Mouse (Mus musculus) stomach, postnatal 0 days (tissue): ENCODE data around the gene Irf6.

ENCODE experiments used
- CTCF ChIP-seq: IDR thresholded peaks from 2 replicates; pipeline ENCODE4 v1.5.1; 2016; ENCODE audit warnings: antibody characterized with exemption, low read depth, mild to moderate bottlenecking, moderate library complexity
- EP300 ChIP-seq: optimal IDR thresholded peaks from 2 replicates; pipeline ENCODE3; 2016; ENCODE audit warnings: antibody characterized with exemption

DNA sequence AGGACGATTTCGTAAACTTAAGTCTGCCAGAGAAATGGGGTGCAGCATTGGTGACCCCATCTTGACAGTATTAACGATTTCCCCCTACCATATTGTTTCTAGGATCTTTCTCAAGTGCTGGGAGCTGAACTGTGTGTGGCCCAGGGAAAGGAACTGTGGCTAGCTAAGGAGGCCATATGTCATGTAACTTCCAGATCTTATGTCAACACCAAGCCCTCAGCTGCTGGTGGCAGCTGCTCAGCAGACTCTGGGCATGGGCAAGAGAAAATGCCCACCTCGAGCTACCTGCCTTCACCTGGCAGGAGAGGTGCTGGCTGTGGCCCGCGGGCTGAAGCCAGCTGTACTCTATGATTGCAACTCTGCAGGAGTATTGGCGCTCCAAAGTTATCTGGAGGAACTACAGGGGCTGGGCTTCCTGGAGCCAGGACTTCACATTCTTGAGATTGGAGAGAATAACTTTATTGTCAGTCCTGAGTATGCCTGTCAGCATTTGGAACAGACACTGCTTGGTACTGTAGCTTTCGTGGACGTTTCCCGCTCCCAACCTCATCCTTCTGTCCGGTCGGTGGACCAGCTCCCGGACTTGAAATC, 21.3 kb downstream of the Irf6 start:
- TF ChIP-seq CTCF (no peak), EP300 (no peak)
